Mouse (Mus musculus): Measurements from ENCODE around the gene Golt1b. TPM values are rescaled to one million over a fixed set of nuclear protein-coding genes. Genes with fewer than 3 reads are reported as not detected.

Golt1b gene
- polyA plus RNA-seq, 1 experiment: 9.4 TPM

GRCm38 (mm10) chr6:142392312-142392711, 5.3 kb downstream of the Golt1b start:
- TF ChIP-seq CTCF (IDR thresholded peaks at IDR 0.05; ENCODE audit: borderline replicate concordance, control insufficient read depth, extremely low read depth, insufficient read depth, low read length, poor library complexity): no peak
- H3K4me3 ChIP-seq (ENCODE audit: control insufficient read depth, insufficient read depth, low read length): no peak overlapping the region
- H3K27me3 ChIP-seq (ENCODE audit: control insufficient read depth, insufficient read depth, low read length): no peaks in the 10 kb centered on the region
- 98% methylated on average over 5 of the region's 5 CpGs for WGBS
- H3K36me3 ChIP-seq (ENCODE audit: control insufficient read depth, insufficient read depth, low read length): peaks cover 5% of the 10 kb centered on the region; the same call in 1 of the 2 replicates
- no peaks in the 10 kb centered on the region for H3K4me1 ChIP-seq (replicated peaks; ENCODE audit: control insufficient read depth, insufficient read depth, low read length)
- no peak overlapping the region for H3K27ac ChIP-seq (ENCODE audit: control insufficient read depth, insufficient read depth, low read length)
- no peak for DNase-seq

- 94% methylated on average over 5 of the region's 5 CpGs for WGBS
- Histone ChIP-seq H3K36me3 (ENCODE audit: control insufficient read depth, insufficient read depth, low read length) (peaks cover 5% of the 10 kb centered on the region; the same call in 1 of the 2 replicates), H3K27ac (ENCODE audit: control insufficient read depth, insufficient read depth, low read length) (no peak overlapping the region), H3K27me3 (ENCODE audit: control insufficient read depth, insufficient read depth, low read length) (no peaks in the 10 kb centered on the region), H3K4me3 (ENCODE audit: control insufficient read depth, insufficient read depth, low read length) (no peak overlapping the region), H3K4me1 (replicated peaks; ENCODE audit: control insufficient read depth, insufficient read depth, low read length) (no peaks in the 10 kb centered on the region)
- no peak for DNase-seq
- TF ChIP-seq POLR2A (IDR thresholded peaks at IDR 0.05; ENCODE audit: control insufficient read depth, extremely low read depth, insufficient read depth, low read length, poor library complexity): no peak
- no peak for TF ChIP-seq CTCF (IDR thresholded peaks at IDR 0.05; ENCODE audit: borderline replicate concordance, control insufficient read depth, extremely low read depth, insufficient read depth, low read length, poor library complexity)
Measured at GRCm38 (mm10) chr6:142394669-142395068, 7.6 kb downstream of the Golt1b start.

GRCm38 (mm10) chr6:142395756-142396155, 8.7 kb downstream of the Golt1b start:
- Histone ChIP-seq H3K4me1 (replicated peaks; ENCODE audit: control insufficient read depth, insufficient read depth, low read length) (no peaks in the 10 kb centered on the region), H3K27ac (ENCODE audit: control insufficient read depth, insufficient read depth, low read length) (no peak overlapping the region), H3K4me3 (ENCODE audit: control insufficient read depth, insufficient read depth, low read length) (no peak overlapping the region), H3K36me3 (ENCODE audit: control insufficient read depth, insufficient read depth, low read length) (peaks cover 12% of the 10 kb centered on the region; the same call in 1 of the 2 replicates), H3K27me3 (ENCODE audit: control insufficient read depth, insufficient read depth, low read length) (no peaks in the 10 kb centered on the region)
- TF ChIP-seq POLR2A (IDR thresholded peaks at IDR 0.05; ENCODE audit: control insufficient read depth, extremely low read depth, insufficient read depth, low read length, poor library complexity) (no peak), CTCF (IDR thresholded peaks at IDR 0.05; ENCODE audit: borderline replicate concordance, control insufficient read depth, extremely low read depth, insufficient read depth, low read length, poor library complexity) (no peak)
- DNase-seq: no peak
- 77% methylated on average over 6 of the region's 6 CpGs for WGBS

GRCm38 (mm10) chr6:142411140-142411539, 24.1 kb downstream of the Golt1b start:
- Histone ChIP-seq H3K27ac (ENCODE audit: control insufficient read depth, insufficient read depth, low read length) (no peak overlapping the region), H3K4me3 (ENCODE audit: control insufficient read depth, insufficient read depth, low read length) (no peak overlapping the region), H3K27me3 (ENCODE audit: control insufficient read depth, insufficient read depth, low read length) (peaks cover 5% of the 10 kb centered on the region), H3K4me1 (replicated peaks; ENCODE audit: control insufficient read depth, insufficient read depth, low read length) (no peaks in the 10 kb centered on the region), H3K36me3 (ENCODE audit: control insufficient read depth, insufficient read depth, low read length) (no peaks in the 10 kb centered on the region)
- TF ChIP-seq POLR2A (IDR thresholded peaks at IDR 0.05; ENCODE audit: control insufficient read depth, extremely low read depth, insufficient read depth, low read length, poor library complexity) (no peak), CTCF (IDR thresholded peaks at IDR 0.05; ENCODE audit: borderline replicate concordance, control insufficient read depth, extremely low read depth, insufficient read depth, low read length, poor library complexity) (no peak)
- WGBS: 26% methylated on average over 1 of the region's 1 CpGs
- no peak for DNase-seq

GRCm38 (mm10) chr6:142412906-142413491, 26.0 kb downstream of the Golt1b start, which contains the start of gene Spx:
Spx (plus strand) TSS chr6:142413441.
- 83% methylated on average over 11 of the region's 11 CpGs for WGBS
- H3K27me3 ChIP-seq (ENCODE audit: control insufficient read depth, insufficient read depth, low read length): peaks cover 5% of the 10 kb centered on the region
- TF ChIP-seq POLR2A (IDR thresholded peaks at IDR 0.05; ENCODE audit: control insufficient read depth, extremely low read depth, insufficient read depth, low read length, poor library complexity): no peak
- TF ChIP-seq CTCF (IDR thresholded peaks at IDR 0.05; ENCODE audit: borderline replicate concordance, control insufficient read depth, extremely low read depth, insufficient read depth, low read length, poor library complexity): no peak

GRCm38 (mm10) chr6:142413845-142414244, 26.8 kb downstream of the Golt1b start:
- no peak overlapping the region for H3K4me3 ChIP-seq (ENCODE audit: control insufficient read depth, insufficient read depth, low read length)
- H3K4me1 ChIP-seq (replicated peaks; ENCODE audit: control insufficient read depth, insufficient read depth, low read length): no peaks in the 10 kb centered on the region
- DNase-seq: no peak
- TF ChIP-seq POLR2A (IDR thresholded peaks at IDR 0.05; ENCODE audit: control insufficient read depth, extremely low read depth, insufficient read depth, low read length, poor library complexity) (no peak), CTCF (IDR thresholded peaks at IDR 0.05; ENCODE audit: borderline replicate concordance, control insufficient read depth, extremely low read depth, insufficient read depth, low read length, poor library complexity) (no peak)
- H3K27me3 ChIP-seq (ENCODE audit: control insufficient read depth, insufficient read depth, low read length): peaks cover 5% of the 10 kb centered on the region
- H3K36me3 ChIP-seq (ENCODE audit: control insufficient read depth, insufficient read depth, low read length): no peaks in the 10 kb centered on the region
- no peak overlapping the region for H3K27ac ChIP-seq (ENCODE audit: control insufficient read depth, insufficient read depth, low read length)
- 11% methylated on average over 12 of the region's 12 CpGs for WGBS

More at GRCm38 (mm10) chr6:142412906-142413491, 26.0 kb downstream of the Golt1b start, which contains the start of gene Spx:
- Histone ChIP-seq H3K4me3 (ENCODE audit: control insufficient read depth, insufficient read depth, low read length) (no peak within 1 kb of the TSS), H3K27ac (ENCODE audit: control insufficient read depth, insufficient read depth, low read length) (no peak within 1 kb of the TSS), H3K4me1 (replicated peaks; ENCODE audit: control insufficient read depth, insufficient read depth, low read length) (no peaks in the 10 kb centered on the region), H3K36me3 (ENCODE audit: control insufficient read depth, insufficient read depth, low read length) (no peaks in the 10 kb centered on the region)
- no peak for DNase-seq

GRCm38 (mm10) chr6:142414597-142414996, 27.6 kb downstream of the Golt1b start:
- WGBS: 3% methylated on average over 24 of the region's 24 CpGs
- no peak overlapping the region for H3K27ac ChIP-seq (ENCODE audit: control insufficient read depth, insufficient read depth, low read length)
- H3K4me3 ChIP-seq (ENCODE audit: control insufficient read depth, insufficient read depth, low read length): no peak overlapping the region
- no peaks in the 10 kb centered on the region for H3K4me1 ChIP-seq (replicated peaks; ENCODE audit: control insufficient read depth, insufficient read depth, low read length)
- peaks cover 5% of the 10 kb centered on the region for H3K27me3 ChIP-seq (ENCODE audit: control insufficient read depth, insufficient read depth, low read length)
- no peak for TF ChIP-seq POLR2A (IDR thresholded peaks at IDR 0.05; ENCODE audit: control insufficient read depth, extremely low read depth, insufficient read depth, low read length, poor library complexity)
- no peak for DNase-seq
- no peaks in the 10 kb centered on the region for H3K36me3 ChIP-seq (ENCODE audit: control insufficient read depth, insufficient read depth, low read length)
